Mouse (Mus musculus) MEL (cell line): Measurements from ENCODE around the gene Pla1a.

Source experiments
- CTCF ChIP-seq, 3 experiments: IDR thresholded peaks in 2 of 3; conservative IDR thresholded peaks in 1 of 3; 2 replicates each; pipeline ENCODE4 v1.5.1; 2011 to 2012; ENCODE audit warnings: low read length in 3 of 3, low read depth in 2 of 3, mild to moderate bottlenecking in 2 of 3, improper control_type of control experiment in 1 of 3, inconsistent platforms in 1 of 3, mixed read lengths in 1 of 3, moderate library complexity in 1 of 3; ENCODE audit not compliant: control insufficient read depth in 1 of 3, insufficient read depth in 1 of 3, poor library complexity in 1 of 3, severe bottlenecking in 1 of 3
- GABPA ChIP-seq: IDR thresholded peaks from 2 replicates; pipeline ENCODE4 v1.6.1; 2012; ENCODE audit warnings: low read depth, mild to moderate bottlenecking, inconsistent platforms, low read length, improper control_type of control experiment, moderate library complexity
- POLR2A ChIP-seq, 2 experiments: IDR thresholded peaks; 2 replicates each; pipeline ENCODE4 v1.6.1; 2011 to 2012; ENCODE audit warnings: low read length in 2 of 2, mild to moderate bottlenecking in 2 of 2, control low read depth in 1 of 2, improper control_type of control experiment in 1 of 2, low read depth in 1 of 2, moderate library complexity in 1 of 2; ENCODE audit not compliant: control insufficient read depth in 1 of 2, insufficient read depth in 1 of 2, poor library complexity in 1 of 2

DNA sequence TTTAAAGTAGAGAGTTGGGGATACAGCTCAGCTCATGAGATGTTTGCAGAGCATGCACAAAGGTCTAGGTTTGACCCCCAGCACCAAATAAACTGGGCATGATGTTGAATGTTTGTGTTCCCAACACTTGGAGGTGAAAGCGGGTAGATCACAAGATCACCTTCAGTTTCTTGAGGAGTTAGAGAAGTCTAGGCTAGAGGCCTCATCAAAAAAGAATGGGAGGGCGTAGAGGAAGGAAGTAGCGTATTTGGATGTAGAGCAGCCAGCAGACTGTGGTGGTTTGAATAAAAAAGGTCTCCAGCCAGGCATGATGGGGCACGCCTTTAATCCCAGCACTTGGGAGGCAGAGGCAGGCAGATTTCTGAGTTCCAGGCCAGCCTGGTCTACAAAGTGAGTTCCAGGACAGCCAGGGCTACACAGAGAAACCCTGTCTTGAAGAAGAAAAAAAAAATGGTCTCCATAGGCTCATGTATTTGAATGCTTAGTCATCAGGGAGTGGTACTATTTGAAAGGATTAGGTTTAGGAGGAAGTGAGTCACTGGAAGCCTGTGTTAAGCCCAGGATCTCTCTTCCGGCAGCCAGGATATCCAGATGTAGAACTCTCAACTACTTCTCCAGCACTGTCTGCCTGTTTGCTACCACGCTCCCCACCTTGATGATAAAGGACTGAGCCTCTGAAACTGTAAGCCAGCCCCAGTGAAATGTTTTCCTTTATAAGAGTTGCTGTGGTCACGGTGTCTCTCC lies 10.9 kb upstream of the Pla1a start:
- TF ChIP-seq CTCF (IDR thresholded peaks at IDR 0.05 in 2 of 3, conservative IDR thresholded peaks at IDR 0.05 in 1 of 3; ENCODE audit: control insufficient read depth in 1 of 3, insufficient read depth in 1 of 3, low read depth in 2 of 3, low read length in 3 of 3, poor library complexity in 1 of 3, severe bottlenecking in 1 of 3) (no peak), GABPA (no peak), POLR2A (IDR thresholded peaks at IDR 0.05; ENCODE audit: control insufficient read depth in 1 of 2, insufficient read depth in 1 of 2, low read depth in 1 of 2, low read length in 2 of 2, poor library complexity in 1 of 2) (no peak)
